Mouse (Mus musculus) thymus, postnatal 10 days (tissue): ENCODE results near the gene Tas1r3.

ENCODE experiments used
- DNase-seq, 2 experiments: peaks; one replicate each; pipeline ENCODE4 v3.0.0; 2021; ENCODE audit warnings: low spot score in 2 of 2

Tas1r3 gene

DNA sequence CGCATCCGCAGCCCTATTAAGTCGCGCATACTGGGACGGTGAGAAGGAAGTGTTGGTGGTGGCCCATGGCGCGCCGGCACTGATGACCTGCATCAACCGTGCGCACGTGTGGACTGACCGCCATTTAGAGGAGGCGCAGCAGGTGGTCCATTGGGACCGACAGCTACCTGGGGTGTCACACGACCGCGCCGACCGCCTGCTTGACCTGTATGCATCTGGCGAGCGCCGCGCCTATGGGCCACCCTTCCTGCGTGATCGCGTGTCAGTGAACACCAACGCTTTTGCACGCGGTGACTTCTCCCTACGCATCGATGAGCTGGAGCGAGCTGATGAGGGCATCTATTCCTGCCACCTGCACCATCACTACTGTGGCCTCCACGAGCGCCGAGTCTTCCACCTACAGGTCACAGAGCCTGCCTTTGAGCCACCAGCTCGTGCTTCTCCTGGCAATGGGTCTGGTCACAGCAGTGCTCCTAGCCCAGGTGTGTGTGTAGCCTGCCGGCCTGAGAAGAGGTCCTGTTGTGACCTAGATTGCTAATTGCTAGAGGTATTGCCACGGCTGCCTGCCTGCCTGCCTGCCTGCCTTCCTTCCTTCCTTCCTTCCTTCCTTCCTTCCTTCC, 21.4 kb downstream of the Tas1r3 start:
- DNase-seq = no peak

DNA sequence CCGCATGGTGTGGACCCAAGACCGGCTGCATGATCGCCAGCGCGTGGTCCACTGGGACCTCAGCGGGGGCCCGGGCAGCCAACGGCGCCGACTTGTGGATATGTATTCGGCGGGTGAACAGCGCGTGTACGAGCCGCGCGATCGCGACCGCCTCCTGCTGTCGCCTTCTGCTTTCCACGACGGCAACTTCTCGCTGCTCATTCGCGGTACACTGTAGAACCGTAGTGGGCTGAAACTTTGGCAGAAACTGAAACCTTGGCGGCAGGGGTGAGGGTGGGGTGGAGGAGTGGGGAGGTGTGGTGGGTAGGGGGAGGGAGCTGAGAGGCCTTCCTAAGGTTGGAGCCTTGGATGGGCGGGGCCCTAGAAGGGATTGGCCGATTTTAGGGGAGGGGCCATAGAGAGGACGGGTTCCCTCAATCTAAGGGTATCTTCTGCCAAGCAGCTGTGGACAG, 22.1 kb downstream of the Tas1r3 start:
- DNase-seq = peak; percentile 57 to 66

DNA sequence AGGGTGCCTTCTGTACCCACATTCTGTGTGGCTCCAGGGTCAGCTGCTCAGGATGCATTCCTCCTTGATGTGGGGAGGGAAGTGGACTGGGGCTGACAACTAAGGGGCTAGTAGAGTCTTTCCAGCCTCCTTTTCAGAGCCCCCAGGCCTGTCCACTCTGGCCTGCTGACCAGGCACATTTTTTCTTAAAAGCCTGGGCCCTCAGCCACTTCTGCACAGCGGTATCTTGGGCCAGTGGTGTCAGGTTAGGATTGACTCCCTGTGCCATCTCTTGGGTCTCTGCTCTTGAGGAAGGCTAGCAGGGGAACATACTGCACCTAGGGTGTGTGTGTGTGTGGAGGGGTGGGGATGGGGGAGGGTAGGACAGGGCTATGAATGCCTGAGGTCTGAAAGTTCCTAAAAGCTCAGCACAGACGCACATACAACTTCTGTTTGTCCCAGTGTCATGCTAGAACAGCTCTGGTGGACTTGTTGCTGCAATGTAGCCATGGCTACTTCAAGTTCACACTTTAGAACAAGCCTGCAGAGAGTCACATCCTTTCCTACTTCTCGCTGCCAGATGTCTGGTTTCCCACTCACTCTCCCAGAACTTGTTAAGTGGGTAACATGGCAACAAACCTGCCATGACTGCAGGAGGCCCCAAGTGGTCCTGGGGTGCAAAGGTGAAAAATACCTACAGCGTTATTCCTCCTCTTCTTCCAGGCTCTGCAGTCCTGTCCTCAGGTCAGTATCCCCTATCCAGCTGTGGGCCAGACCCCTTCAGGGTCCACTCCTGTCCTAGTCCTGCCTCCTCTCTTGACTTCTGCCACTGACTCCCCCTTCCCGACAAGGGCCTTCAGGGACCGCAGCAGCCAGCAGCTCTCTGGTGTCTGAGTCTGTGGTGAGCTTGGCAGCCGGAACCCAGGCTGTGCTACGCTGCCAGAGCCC, 22.8 kb downstream of the Tas1r3 start:
- DNase-seq = no peak

DNA sequence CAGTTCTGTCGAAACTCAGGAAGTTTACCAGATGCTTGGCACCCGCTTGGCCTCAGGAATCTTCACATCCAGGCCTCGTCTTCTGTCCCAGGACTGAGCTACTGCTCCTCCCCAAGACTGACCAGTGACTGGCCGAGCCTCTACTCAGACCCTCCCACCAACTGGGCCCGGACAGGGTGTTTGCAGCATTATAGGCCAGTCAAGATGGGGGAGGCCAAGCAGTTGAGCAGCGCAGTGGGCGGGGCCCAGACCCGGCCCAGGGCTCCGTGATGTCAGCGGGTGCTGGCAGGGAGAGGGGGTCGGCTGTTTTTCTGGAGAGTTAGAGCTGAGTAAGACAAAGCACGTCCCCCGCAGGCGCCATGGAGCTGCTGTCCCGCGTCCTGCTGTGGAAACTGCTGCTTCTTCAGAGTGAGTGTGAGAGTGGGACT, 23.7 kb downstream of the Tas1r3 start, which contains the start of gene Mxra8:
Gene Mxra8 (plus strand): TSS at position 198 of the 428 bp plus-strand sequence.
- no peak for DNase-seq

- no peak for DNase-seq
Measured at GRCm38 (mm10) chr4:155838187-155839153, 24.7 kb downstream of the Tas1r3 start.

DNA sequence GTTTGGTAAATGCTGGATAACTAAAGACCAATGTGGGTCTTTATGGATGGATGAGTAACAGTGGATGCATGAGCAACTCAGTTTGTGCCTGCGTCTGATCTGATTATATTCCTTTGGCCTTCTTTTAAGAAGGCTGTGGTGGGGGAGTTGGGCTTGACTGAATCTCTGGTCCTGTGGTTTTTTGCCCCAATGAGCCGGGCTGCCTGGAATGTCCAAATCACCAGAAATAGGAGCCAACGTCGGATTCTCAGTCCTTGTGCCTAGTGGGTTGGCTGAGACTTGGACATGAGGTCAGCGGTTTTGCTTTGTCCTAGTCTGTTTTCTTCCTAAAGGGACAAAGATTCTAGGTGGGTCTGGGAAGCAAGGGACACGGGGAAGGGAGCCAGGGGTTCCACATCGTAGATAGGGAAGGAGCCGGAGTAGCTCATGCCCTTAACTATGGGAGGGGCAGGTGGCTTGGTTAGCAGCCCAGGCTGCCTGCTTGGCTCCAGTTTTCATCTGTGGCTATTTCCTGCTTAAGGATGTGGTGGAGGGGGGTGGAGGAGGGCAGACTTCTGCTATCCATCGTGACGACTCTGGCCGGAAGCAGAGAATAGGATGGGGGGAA, 25.7 kb downstream of the Tas1r3 start:
- DNase-seq = no peak

DNA sequence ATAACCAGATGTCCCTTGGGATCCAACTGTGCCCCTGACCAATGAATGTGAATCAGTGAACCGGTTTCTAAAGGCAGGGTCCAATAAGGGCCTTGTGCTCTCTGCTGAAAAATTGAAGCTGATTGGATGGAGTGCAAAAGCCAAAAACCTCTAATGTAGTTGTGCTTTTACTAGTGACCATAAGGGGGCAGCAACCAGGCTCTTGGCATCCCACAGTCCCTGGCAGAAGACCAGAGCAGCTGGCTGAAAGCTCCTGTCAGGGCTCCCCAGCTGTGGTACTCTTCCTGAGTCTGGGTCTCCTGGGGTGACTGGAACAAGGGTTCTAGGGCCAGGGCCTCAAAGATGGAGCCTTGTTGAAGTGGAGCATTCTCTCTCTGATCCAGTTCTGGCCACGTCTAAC, 29.3 kb downstream of the Tas1r3 start:
- peak; percentile 48 to 77 for DNase-seq

DNA sequence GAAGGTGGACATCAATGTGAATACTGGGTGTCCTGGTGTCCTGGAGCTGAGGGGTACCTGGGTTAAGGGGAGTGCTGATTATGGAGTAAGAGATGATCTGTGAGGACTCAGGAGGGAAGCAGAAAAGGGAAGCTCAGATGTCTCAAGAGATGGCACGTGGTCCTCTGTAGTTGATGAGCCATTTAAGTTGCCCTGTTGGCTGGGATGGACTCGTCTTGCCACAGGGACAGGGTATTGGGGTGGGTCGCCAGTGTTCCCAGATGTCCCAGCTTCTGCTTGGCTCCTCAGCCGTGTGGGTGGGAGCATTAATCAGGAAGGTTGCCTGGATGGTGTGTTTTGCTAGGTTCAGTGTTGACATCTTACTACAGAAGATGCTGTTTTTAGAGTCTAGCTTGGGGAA, 29.9 kb downstream of the Tas1r3 start:
- DNase-seq = no peak

DNA sequence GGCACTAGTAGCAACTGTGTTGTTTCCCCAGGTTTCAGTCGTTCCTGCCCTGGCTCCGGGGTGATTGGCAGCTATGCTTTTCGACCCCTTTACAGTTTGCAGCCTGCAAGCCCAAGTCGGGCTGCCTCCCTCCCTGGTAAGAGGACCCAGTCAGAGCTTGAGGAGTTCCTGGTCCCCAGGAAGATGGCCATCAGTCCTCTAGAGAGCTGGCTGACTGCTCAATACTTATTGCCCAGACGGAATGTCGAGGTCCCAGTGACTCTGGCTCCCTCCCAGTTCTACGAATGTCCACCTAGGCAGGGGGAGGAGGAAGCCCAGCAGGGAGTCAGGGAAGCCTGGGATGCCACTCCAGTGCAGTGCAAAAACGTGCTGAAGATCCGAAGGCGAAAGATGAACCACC, 30.8 kb downstream of the Tas1r3 start:
- no peak for DNase-seq

GRCm38 (mm10) chr4:155831831-155832230, 31.3 kb downstream of the Tas1r3 start:
- DNase-seq = no peak

DNA sequence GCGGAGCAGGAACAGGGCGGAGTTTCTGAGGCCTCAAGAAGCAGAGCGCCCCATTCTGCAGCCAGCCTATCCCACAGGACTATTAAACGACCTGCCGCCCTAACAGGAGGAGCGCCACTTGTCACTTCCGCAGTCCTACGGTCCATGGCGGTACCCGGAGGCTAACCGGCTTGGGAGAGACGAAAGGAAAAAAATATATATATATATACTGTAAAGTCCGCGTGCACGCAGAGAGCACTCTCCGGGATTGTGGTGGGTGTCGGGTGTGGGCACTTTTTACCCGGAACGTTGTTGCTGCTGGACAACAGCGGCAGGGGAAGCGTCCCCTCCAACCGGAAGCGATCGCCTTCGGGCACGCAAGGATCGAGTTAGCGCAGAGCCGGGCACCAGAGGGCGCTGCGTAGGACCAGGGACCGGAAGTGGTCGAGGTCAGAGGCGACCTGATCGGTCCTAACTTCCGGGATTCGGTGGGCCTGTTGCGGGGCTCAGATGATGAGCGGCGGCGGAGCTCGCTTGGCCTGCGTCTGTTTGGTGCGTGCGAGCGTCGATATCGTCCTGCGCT, 31.9 kb downstream of the Tas1r3 start, which contains the start of gene Aurkaip1:
Gene Aurkaip1 (plus strand): TSS at position 68 of the 562 bp plus-strand sequence.
- DNase-seq = peak; percentile 92 to 96

DNA sequence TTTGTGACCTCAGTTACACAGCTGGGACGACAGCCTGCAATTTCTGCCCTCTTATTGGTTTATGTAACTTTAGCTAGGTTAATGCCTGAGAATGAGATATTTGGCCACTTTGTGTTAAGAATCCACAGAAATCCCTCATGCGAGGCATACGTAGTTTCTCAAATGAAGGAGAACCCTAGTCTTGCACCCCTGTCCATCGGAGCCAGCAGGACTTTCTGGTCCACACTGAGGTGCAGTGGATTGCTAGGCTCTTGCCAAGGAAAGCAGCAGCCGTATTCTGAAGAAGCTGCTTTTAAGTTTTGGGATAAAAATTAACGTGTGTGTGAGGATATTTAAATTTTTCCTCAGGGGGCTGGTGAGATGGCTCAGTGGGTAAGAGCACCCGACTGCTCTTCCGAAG, 32.6 kb downstream of the Tas1r3 start:
- DNase-seq = no peak

DNA sequence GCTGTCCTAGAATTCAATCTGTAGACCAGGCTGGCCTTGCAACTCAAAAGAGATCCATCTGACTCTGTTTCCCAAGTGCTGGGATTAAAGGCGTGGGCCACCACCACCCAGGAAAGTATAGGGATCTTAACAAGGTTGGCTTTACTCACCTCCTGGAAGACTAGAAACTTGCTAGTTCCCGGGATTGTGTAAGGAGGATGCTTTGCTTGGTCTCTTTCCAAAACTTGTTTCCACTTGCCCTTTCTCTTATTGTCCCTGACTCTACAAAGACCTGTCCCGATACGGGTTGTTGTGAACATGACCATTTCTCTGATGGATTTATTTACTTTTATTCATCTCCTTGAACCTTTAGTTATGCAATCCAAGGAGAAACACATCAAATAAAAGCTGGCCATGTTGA, 33.3 kb downstream of the Tas1r3 start:
- DNase-seq = no peak

DNA sequence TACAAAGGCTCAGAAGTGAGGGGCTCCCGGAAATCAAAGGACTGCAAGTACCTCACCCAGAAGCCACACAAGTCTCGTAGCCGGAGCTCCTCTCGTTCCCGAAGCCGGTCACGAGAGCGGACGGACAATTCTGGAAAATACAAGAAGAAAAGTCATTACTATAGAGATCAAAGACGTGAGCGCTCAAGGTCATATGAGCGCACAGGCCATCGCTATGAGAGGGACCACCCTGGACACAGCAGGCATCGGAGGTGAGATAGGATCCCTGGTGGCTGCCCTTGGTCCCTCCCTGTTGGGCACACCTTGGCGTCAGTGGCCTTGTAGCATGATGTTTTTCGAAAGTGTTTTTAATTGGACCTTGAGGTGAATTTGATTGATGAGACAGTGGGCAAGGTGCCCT, 39.7 kb downstream of the Tas1r3 start:
- DNase-seq = no peak

DNA sequence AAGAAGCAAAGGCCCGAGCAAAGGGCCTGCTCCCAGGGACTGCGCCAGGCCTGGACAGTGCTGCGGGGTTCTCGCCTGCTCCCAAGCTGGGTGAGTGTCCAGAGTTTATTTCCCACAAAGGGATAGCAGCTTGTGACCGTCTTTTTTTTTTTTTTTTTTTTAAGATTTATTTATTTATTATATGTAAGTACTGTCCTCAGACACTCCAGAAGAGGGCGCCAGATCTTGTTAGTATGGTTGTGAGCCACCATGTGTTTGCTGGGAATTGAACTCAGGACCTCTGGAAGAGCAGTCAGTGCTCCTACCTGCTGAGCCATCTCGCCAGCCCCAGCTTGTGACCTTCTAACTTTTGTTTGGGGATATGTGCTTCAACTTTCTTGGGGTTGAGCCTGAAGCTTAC, 42.1 kb downstream of the Tas1r3 start:
- no peak for DNase-seq

GRCm38 (mm10) chr4:155817533-155817932, 45.6 kb downstream of the Tas1r3 start:
- no peak for DNase-seq

GRCm38 (mm10) chr4:155812665-155813181, 50.4 kb downstream of the Tas1r3 start:
- DNase-seq = peak; percentile 22 to 36

DNA sequence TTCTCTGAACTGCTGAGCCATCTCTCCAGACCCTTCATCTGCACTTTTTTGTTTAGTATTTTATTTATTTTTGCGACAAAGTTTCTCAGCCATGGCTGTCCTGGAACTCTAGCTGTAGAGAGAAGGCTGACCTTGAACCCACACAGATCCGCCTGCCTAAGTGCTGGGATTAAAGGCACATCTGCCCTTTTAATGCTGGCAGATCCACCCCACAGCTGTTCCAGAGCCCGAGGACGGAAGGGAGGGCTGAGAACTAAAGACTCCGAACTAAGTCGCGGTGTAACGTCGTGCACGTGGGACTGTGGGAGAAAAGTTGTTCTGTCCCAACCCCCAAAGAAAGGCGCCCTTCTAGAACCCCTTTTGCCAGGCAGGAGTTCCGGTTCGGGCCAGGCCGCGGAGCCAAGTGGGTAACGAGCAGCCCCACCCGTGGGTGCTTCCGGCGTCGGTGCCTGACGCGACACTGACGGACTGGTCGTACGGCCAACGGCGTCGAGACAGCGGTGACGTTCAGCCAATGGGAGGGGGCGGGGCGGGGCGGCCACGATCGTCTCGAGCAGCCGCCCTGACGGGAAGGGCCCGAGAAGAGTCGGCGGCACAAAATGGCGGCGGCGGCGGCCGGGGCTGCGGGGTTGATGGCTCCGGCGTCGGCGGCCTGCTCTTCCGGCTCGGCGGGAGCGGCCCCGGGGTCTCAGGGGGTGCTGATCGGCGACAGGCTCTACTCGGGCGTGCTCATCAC, 51.1 kb downstream of the Tas1r3 start, which contains the start of gene Ccnl2:
Gene Ccnl2 (plus strand): TSS at position 561 of the 736 bp plus-strand sequence.
- DNase-seq = peak; percentile 90 to 93
